Mouse (Mus musculus) heart, adult 2 months (tissue): ENCODE results near the gene Spry2. TPM values are rescaled to one million over a fixed set of nuclear protein-coding genes. Genes with fewer than 3 reads are reported as not detected.

ENCODE experiments used
- DNase-seq, 2 experiments: peaks; one replicate each; pipeline ENCODE4 v3.0.0; 2021
- H3K27ac ChIP-seq: fragments of 200-600 bp; 2 replicates; pipeline ENCODE4 v1.8.1; 2022
- H3K27me3 ChIP-seq: fragments of 200-500 bp; 2 replicates; pipeline ENCODE4 v1.6.1; 2012; ENCODE audit warnings: mild to moderate bottlenecking, low read length, inconsistent platforms, mixed read lengths; ENCODE audit not compliant: control insufficient read depth, insufficient read depth
- H3K36me3 ChIP-seq: fragments of 200-500 bp; 2 replicates; pipeline ENCODE4 v1.6.1; 2012; ENCODE audit warnings: low read length, inconsistent platforms; ENCODE audit not compliant: control insufficient read depth, insufficient read depth
- H3K4me1 ChIP-seq: fragments of 200-500 bp; 2 replicates; pipeline ENCODE4 v1.6.1; 2011; ENCODE audit warnings: low read length; ENCODE audit not compliant: control insufficient read depth, insufficient read depth
- H3K4me3 ChIP-seq: fragments of 200-600 bp; 2 replicates; pipeline ENCODE4 v1.8.1; 2022
- H3K79me2 ChIP-seq: fragments of 200-500 bp; replicated peaks from 2 replicates; pipeline ENCODE4 v1.6.1; 2012; ENCODE audit warnings: mild to moderate bottlenecking, inconsistent platforms, low read length, moderate library complexity, mixed read lengths; ENCODE audit not compliant: control insufficient read depth, insufficient read depth
- H3K9ac ChIP-seq: fragments of 200-500 bp; 2 replicates; pipeline ENCODE4 v1.6.1; 2012; ENCODE audit warnings: low read depth, mild to moderate bottlenecking, control low read depth, inconsistent platforms, low read length, mixed read lengths
- CTCF ChIP-seq: fragments of 200-600 bp; IDR thresholded peaks from 2 replicates; pipeline ENCODE4 v1.8.1; 2022; ENCODE audit warnings: antibody characterized with exemption, mild to moderate bottlenecking, moderate library complexity
- EP300 ChIP-seq: fragments of 200-500 bp; IDR thresholded peaks from 2 replicates; pipeline ENCODE4 v1.6.1; 2011; ENCODE audit warnings: low read depth, low read length, control low read depth; ENCODE audit not compliant: insufficient read depth
- POLR2A ChIP-seq: fragments of 200-500 bp; IDR thresholded peaks from 2 replicates; pipeline ENCODE4 v1.6.1; 2011; ENCODE audit warnings: mild to moderate bottlenecking, low read depth, low read length, control low read depth; ENCODE audit not compliant: insufficient read depth
- WGBS: fragments of 180-500 bp; shearing (Covaris S2); methylation state at CpG from one replicate; pipeline ENCODE4 v1.1.7; 2018; 5-methylcytosine and 5-hydroxymethylcytosine counted together
- intact Hi-C: fragments of 180-260 bp; cut with DNase I; formaldehyde crosslinking; loops from one replicate; pipeline ENCODE4 v1.15.1; 2025
- polyA plus RNA-seq: library from polyadenylated mRNA; depleted of rRNA; stranded (reverse); fragments of >200 nt; gene quantifications from 2 replicates; pipeline ENCODE4 v1.2.3, GENCODE M21; 2012
- total RNA-seq, 2 experiments: library from RNA; stranded (reverse); gene quantifications; 2 replicates each; pipeline ENCODE4 v1.2.3; 2021

Spry2 gene
- total and polyA plus RNA-seq, 3 experiments = 14.8 to 25.9 (median 20.3) TPM

GRCm38 (mm10) chr14:105865381-105865938 lies 31.2 kb downstream of the Spry2 start:
- no peaks in the 10 kb centered on the region for H3K4me1 ChIP-seq
- H3K27me3 ChIP-seq = no peaks in the 10 kb centered on the region
- TF ChIP-seq POLR2A (no peak), EP300 (no peak), CTCF (no peak)
- no peak for DNase-seq
- no peaks in the 10 kb centered on the region for H3K36me3 ChIP-seq
- intact Hi-C loops = no loop called here
- H3K4me3 ChIP-seq = no peak overlapping the region
- 87% methylated on average over 5 of the region's 5 CpGs for WGBS
- no peaks in the 10 kb centered on the region for H3K79me2 ChIP-seq
- H3K9ac ChIP-seq = no peak overlapping the region
- H3K27ac ChIP-seq = no peak overlapping the region

GRCm38 (mm10) chr14:105862199-105862598 lies 34.4 kb downstream of the Spry2 start:
- Histone ChIP-seq H3K4me1 (no peaks in the 10 kb centered on the region), H3K36me3 (no peaks in the 10 kb centered on the region), H3K27ac (no peak overlapping the region), H3K4me3 (no peak overlapping the region), H3K27me3 (no peaks in the 10 kb centered on the region), H3K79me2 (no peaks in the 10 kb centered on the region), H3K9ac (no peak overlapping the region)
- no peak for TF ChIP-seq EP300
- TF ChIP-seq POLR2A = no peak
- no peak for TF ChIP-seq CTCF
- WGBS = 65% methylated on average over 11 of the region's 11 CpGs
- intact Hi-C loops = no loop called here
- no peak for DNase-seq

- Histone ChIP-seq H3K9ac (no peak overlapping the region), H3K4me1 (no peaks in the 10 kb centered on the region), H3K27ac (no peak overlapping the region), H3K4me3 (no peak overlapping the region), H3K36me3 (no peaks in the 10 kb centered on the region), H3K79me2 (no peaks in the 10 kb centered on the region), H3K27me3 (no peaks in the 10 kb centered on the region)
- WGBS = 43% methylated on average over 6 of the region's 6 CpGs
- TF ChIP-seq POLR2A = no peak
- intact Hi-C loops = no loop called here
- DNase-seq = no peak
Measured at GRCm38 (mm10) chr14:105860920-105861319, 35.7 kb downstream of the Spry2 start.

GRCm38 (mm10) chr14:105860276-105860675 lies 36.3 kb downstream of the Spry2 start:
- no peak for DNase-seq
- TF ChIP-seq CTCF (no peak), POLR2A (no peak), EP300 (no peak)
- no peaks in the 10 kb centered on the region for H3K36me3 ChIP-seq
- H3K27me3 ChIP-seq = no peaks in the 10 kb centered on the region
- H3K79me2 ChIP-seq = no peaks in the 10 kb centered on the region
- no peak overlapping the region for H3K27ac ChIP-seq
- 97% methylated on average over 4 of the region's 4 CpGs for WGBS
- H3K4me1 ChIP-seq = no peaks in the 10 kb centered on the region
- no peak overlapping the region for H3K9ac ChIP-seq
- intact Hi-C loops = no loop called here
- H3K4me3 ChIP-seq = no peak overlapping the region

- H3K79me2 ChIP-seq = no peaks in the 10 kb centered on the region
- H3K4me1 ChIP-seq = no peaks in the 10 kb centered on the region
- intact Hi-C loops = no loop called here
- H3K27me3 ChIP-seq = no peaks in the 10 kb centered on the region
- H3K9ac ChIP-seq = no peak overlapping the region
- 42% methylated on average over 2 of the region's 2 CpGs for WGBS
- H3K36me3 ChIP-seq = no peaks in the 10 kb centered on the region
- no peak for DNase-seq
- H3K27ac ChIP-seq = no peak overlapping the region
- TF ChIP-seq EP300 (no peak), CTCF (no peak), POLR2A (no peak)
- H3K4me3 ChIP-seq = no peak overlapping the region
Measured at GRCm38 (mm10) chr14:105859876-105860275, 36.7 kb downstream of the Spry2 start.

- Histone ChIP-seq H3K9ac (no peak overlapping the region), H3K4me1 (no peaks in the 10 kb centered on the region), H3K27me3 (no peaks in the 10 kb centered on the region), H3K36me3 (no peaks in the 10 kb centered on the region), H3K79me2 (no peaks in the 10 kb centered on the region), H3K27ac (no peak overlapping the region), H3K4me3 (no peak overlapping the region)
- DNase-seq = no peak
- intact Hi-C loops = no loop called here
- TF ChIP-seq EP300 = no peak
- no peak for TF ChIP-seq CTCF
- TF ChIP-seq POLR2A = no peak
- 66% methylated on average over 4 of the region's 4 CpGs for WGBS
Measured at GRCm38 (mm10) chr14:105859368-105859767, 37.3 kb downstream of the Spry2 start.

- Histone ChIP-seq H3K27me3 (no peaks in the 10 kb centered on the region), H3K4me3 (no peak overlapping the region), H3K4me1 (no peaks in the 10 kb centered on the region), H3K9ac (no peak overlapping the region), H3K27ac (no peak overlapping the region), H3K36me3 (no peaks in the 10 kb centered on the region), H3K79me2 (no peaks in the 10 kb centered on the region)
- no peak for TF ChIP-seq EP300
- no peak for TF ChIP-seq CTCF
- no peak for TF ChIP-seq POLR2A
- no peak for DNase-seq
- WGBS = 72% methylated on average over 5 of the region's 5 CpGs
- intact Hi-C loops = no loop called here
Measured at GRCm38 (mm10) chr14:105858935-105859334, 37.7 kb downstream of the Spry2 start.
